Mouse (Mus musculus) midbrain, embryonic 13.5 days (tissue): ENCODE results near the gene Gm10961. TPM values are rescaled to one million over a fixed set of nuclear protein-coding genes. Genes with fewer than 3 reads are reported as not detected.

Experiments
- ATAC-seq: fragments of 200-750 bp; cut with Nextera tagmentation; 2 replicates; pipeline ENCODE4 v1.8.0; 2017; ENCODE audit warnings: mild to moderate bottlenecking, moderate TSS enrichment, moderate library complexity
- H3K27ac ChIP-seq: fragments of 300-500 bp; sonication (generic); 2 replicates; pipeline ENCODE4 v1.5.1; 2015; ENCODE audit warnings: inconsistent platforms, mild to moderate bottlenecking, moderate library complexity
- H3K27me3 ChIP-seq: fragments of 300-500 bp; sonication (generic); 2 replicates; pipeline ENCODE4 v1.6.1; 2015; ENCODE audit warnings: mild to moderate bottlenecking, inconsistent platforms
- H3K36me3 ChIP-seq: fragments of 300-500 bp; sonication (generic); 2 replicates; pipeline ENCODE4 v1.6.1; 2015; ENCODE audit warnings: mild to moderate bottlenecking, inconsistent platforms
- H3K4me1 ChIP-seq: fragments of 300-500 bp; sonication (generic); replicated peaks from 2 replicates; pipeline ENCODE4 v1.6.1; 2015; ENCODE audit warnings: inconsistent platforms
- H3K4me2 ChIP-seq: fragments of 300-500 bp; sonication (generic); replicated peaks from 2 replicates; pipeline ENCODE4 v1.6.1; 2015; ENCODE audit warnings: moderate library complexity, mild to moderate bottlenecking, inconsistent platforms
- H3K4me3 ChIP-seq: fragments of 300-500 bp; sonication (generic); replicated peaks from 2 replicates; pipeline ENCODE4 v1.5.1; 2015; ENCODE audit warnings: mild to moderate bottlenecking, inconsistent platforms
- H3K9ac ChIP-seq: fragments of 300-500 bp; sonication (generic); replicated peaks from 2 replicates; pipeline ENCODE4 v1.6.1; 2015; ENCODE audit warnings: mild to moderate bottlenecking, inconsistent platforms
- H3K9me3 ChIP-seq: fragments of 300-500 bp; sonication (generic); 2 replicates; pipeline ENCODE4 v1.6.1; 2016; ENCODE audit warnings: mild to moderate bottlenecking, inconsistent platforms
- WGBS: fragments of 180-500 bp; shearing (Covaris S2); methylation state at CpG from one replicate; pipeline ENCODE4 v1.1.7; 2015; 5-methylcytosine and 5-hydroxymethylcytosine counted together
- polyA plus RNA-seq: library from polyadenylated mRNA; unstranded; fragments of >200 nt; fragmentation: Nextera tagmentation; extraction: Ambion mirVana; gene quantifications from 2 replicates; pipeline ENCODE4 v1.2.1, GENCODE M21; 2015

Gm10961 gene
- not detected in 2 replicates for polyA plus RNA-seq

DNA sequence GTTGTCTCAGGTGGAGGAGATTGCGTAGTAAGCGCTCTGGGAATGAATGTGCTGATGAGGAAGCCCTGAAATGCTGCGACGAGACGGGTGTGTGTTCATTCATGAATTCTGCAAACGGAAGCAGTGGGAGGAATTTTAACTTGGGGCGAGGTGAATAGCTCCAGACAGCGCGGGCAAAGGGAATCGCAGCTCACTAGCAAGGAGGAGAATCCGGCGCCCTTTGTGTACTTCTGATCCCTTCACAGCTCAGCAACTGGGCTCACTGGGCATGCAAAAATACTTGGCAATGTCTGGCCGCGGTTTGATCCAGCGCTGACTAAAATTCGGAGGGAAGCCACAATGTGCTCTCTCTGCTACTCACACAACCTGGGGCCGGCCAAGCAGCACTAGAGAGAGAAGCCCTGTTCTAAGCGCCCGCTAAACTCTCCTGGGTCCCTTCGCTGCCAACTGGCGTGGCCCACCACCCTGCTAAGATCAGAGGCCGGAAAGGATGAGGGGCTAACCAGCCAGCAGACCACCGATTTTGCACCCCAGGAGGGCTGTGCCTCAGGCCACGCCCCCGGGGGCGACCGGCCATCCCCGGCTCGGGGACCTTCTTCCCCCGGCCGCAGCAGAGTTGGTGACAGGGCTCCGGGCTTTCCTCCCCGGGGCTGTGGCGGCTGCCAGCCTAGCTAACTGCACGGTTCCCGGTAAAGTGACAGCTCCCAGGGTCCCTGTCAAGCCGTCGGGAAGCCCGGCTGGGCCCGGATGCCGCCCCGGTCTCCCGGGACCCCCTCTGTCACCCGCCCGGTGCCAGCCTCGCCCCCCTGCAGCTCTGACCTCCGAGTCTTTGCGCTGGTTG is at the start of gene Gm10961:
Gene Gm10961, plus strand, starts transcription at position 641 of the 841 bp plus-strand sequence.
- ATAC-seq = peak; percentile 85
- H3K9me3 ChIP-seq = no peaks in the 10 kb centered on the region
- H3K36me3 ChIP-seq = peaks cover 30% of the 10 kb centered on the region
- H3K4me2 ChIP-seq = peak within 1 kb of the TSS; percentile 68
- peaks cover 24% of the 10 kb centered on the region for H3K4me1 ChIP-seq
- H3K4me3 ChIP-seq = peak within 1 kb of the TSS; percentile 97
- under 1% methylated on average over 48 of the region's 48 CpGs for WGBS
- H3K9ac ChIP-seq = peak within 1 kb of the TSS; percentile 100
- H3K27ac ChIP-seq = peak within 1 kb of the TSS; percentile 99
- no peaks in the 10 kb centered on the region for H3K27me3 ChIP-seq

DNA sequence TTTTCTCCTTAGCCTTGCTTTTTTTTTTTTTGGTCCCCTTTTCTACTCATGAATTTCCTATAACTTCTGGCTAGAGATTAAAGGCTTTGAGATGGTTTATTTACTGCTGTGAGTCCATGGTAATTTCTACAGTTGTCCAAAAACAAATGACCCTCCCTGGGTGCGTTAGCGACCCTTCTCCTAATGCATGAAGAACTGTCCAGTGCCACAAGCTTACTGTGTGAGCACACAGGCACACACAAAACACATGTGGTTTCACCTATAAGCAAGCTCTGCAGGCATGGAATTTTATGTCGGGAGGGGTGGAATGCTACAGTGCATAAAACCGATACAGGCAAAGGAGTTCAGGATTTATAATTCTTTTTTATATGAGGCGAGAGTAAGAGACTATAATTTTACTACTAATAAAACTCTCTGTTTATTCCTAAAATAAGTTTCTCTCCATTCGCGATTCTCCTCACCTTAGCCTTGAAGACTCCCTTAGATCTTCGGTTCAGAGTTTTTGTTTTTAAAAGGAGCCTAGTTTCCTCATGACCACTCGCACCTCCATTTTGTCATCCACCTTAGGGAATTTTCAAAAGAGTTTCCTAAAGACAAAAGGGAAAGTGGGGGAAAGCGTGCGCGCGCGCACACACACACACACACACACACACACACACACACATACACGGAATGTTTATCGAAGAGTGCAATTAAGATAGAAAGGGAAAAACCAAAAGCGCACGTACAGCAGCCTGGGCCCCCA is 48.8 kb upstream of the Gm10961 start:
- Histone ChIP-seq H3K9me3 (no peaks in the 10 kb centered on the region), H3K36me3 (no peaks in the 10 kb centered on the region), H3K4me1 (peaks cover 10% of the 10 kb centered on the region), H3K27me3 (peaks cover 97% of the 10 kb centered on the region), H3K4me2 (peak overlapping the region; percentile 54), H3K27ac (no peak overlapping the region), H3K4me3 (peak overlapping the region; percentile 30), H3K9ac (no peak overlapping the region)
- no peak for ATAC-seq
- WGBS = 2% methylated on average over 18 of the region's 18 CpGs

DNA sequence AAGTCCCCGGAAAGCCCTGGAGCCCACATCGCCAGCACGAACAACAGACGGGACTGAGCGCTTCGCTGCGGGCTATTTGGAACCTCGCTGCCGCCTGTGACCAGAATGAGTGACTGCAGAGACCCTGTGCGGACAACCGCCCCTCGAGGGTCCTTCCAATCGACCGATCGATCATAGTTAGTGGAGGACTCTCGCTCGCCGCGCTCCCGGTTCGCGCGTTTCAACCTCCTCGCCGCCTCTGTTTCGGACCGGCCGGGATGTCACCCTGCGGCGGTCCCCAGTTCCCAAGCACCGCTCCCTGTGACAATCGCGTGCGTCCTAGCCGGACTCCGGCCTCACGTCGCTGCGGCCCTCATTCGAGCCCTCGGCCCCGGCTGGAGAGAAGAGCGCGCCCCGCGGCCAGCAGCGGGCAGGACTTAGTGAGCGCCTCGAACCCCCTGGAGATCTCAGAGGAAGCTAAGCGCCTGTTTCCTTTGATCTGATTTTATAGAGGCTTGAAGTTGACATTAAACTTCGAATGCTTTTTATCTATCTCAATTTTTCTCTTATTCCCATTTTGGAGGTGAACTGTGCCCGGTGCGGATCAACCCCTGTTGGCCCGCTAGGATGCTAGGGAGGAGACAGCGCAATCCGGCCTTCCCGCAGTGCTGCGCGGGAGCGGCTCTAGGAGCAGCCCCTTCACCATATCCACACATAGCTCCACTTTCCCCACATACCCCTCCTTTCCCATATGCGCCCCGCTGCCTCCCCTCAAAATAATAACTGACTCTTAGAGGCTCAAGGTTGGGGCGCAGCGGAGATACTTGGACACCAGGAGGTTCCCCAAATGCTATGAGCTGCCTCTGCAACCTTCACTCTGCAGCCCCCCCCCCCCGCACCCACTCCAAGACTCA is 48.0 kb upstream of the Gm10961 start:
- Histone ChIP-seq H3K4me1 (peaks cover 10% of the 10 kb centered on the region), H3K9me3 (no peaks in the 10 kb centered on the region), H3K36me3 (no peaks in the 10 kb centered on the region), H3K4me3 (peak overlapping the region; percentile 30), H3K9ac (peak overlapping the region; percentile 44), H3K27me3 (peaks cover 97% of the 10 kb centered on the region), H3K4me2 (peak overlapping the region; percentile 54), H3K27ac (no peak overlapping the region)
- under 1% methylated on average over 65 of the region's 65 CpGs for WGBS
- no peak for ATAC-seq

DNA sequence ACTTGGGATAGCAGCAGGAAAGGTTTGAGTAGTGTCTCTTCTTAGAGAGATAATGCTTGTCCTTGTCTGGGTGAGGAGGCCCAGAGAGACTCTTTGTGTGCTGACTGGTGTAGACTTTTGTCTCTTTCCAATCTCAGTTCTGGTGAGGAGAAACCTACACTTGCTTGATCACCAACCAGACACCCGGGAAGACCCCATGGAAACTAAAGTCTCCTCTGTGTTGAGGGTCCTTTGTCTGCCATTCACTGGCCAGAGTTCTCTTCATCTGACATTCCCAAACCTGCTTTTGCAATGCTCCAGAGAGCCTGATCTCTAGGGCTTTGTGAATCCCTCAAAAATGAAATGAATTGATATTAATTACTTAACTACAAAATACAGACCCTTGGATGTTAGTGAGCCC is 47.2 kb upstream of the Gm10961 start:
- Histone ChIP-seq H3K36me3 (no peaks in the 10 kb centered on the region), H3K27ac (no peak overlapping the region), H3K4me1 (peaks cover 10% of the 10 kb centered on the region), H3K4me2 (no peak overlapping the region), H3K27me3 (peaks cover 96% of the 10 kb centered on the region), H3K9me3 (no peaks in the 10 kb centered on the region), H3K9ac (no peak overlapping the region), H3K4me3 (no peak overlapping the region)
- no peak for ATAC-seq
- 10% methylated on average over 1 of the region's 1 CpGs for WGBS

DNA sequence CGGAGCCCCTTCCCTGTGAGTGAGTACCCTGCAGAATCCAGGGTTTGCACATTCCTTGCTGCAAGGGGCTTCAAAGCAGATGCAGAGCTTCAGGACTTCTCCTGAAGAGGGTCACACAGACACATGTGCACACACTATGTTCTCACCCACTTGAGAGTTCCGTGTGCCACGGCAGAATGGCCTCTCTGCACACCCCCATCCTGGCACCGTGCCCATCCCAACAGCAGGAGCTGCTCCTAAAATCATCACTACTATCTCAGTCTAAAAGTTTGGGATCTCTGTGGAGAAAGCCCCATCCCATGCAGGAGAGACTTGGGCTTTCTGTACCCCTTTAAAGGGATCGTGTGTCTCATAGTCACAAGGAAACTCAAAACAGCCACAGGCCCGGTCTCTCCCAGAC is 44.6 kb upstream of the Gm10961 start:
- Histone ChIP-seq H3K4me3 (no peak overlapping the region), H3K9ac (no peak overlapping the region), H3K9me3 (no peaks in the 10 kb centered on the region), H3K27me3 (peaks cover 94% of the 10 kb centered on the region), H3K4me2 (no peak overlapping the region), H3K27ac (no peak overlapping the region), H3K4me1 (peaks cover 10% of the 10 kb centered on the region), H3K36me3 (no peaks in the 10 kb centered on the region)
- 79% methylated on average over 6 of the region's 6 CpGs for WGBS
- no peak for ATAC-seq

DNA sequence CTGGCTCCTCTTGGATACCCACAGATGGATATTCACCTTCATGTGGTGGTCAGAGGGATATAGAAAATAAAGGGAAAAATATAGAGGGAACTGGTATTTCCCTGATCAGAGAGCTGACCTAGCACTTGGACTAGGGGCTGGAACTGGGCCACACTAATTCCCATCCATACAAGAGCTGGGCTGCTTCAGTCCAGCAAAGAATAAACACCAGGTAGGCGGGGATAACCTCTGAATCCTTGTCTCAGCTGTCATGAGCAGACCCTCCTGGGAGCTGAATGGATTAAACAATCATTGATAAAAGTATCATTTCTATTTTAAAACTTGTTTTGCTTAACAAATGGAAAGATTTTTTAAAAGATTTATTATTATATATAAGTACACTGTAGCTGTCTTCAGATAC is 39.5 kb upstream of the Gm10961 start:
- H3K27me3 ChIP-seq = peaks cover 93% of the 10 kb centered on the region
- H3K4me1 ChIP-seq = peaks cover 20% of the 10 kb centered on the region
- no peak overlapping the region for H3K4me2 ChIP-seq
- H3K9me3 ChIP-seq = no peaks in the 10 kb centered on the region
- no peak overlapping the region for H3K4me3 ChIP-seq
- H3K36me3 ChIP-seq = no peaks in the 10 kb centered on the region
- no peak overlapping the region for H3K9ac ChIP-seq
- ATAC-seq = no peak
- H3K27ac ChIP-seq = no peak overlapping the region
- 58% methylated on average over 1 of the region's 1 CpGs for WGBS

DNA sequence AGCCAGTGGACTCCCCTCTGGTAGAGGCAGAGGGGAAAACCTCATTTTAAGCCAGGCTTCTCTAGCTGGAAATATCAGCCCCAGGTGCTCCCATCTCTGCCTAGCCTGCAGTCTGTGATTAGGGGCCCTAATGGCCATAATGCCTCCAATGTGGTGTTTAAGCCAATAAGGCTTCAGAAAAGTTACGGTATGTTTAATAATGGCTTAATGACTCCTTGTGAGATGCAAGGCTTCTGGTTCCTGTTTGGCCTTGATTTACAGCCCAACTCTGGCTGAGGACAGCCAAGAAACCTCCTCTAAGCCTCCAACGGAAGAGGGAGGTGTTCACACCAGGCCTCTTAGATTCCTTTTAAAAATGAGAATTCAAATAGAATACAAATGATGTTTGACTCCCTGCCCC is 37.5 kb upstream of the Gm10961 start:
- no peak overlapping the region for H3K27ac ChIP-seq
- H3K4me3 ChIP-seq = no peak overlapping the region
- H3K9me3 ChIP-seq = no peaks in the 10 kb centered on the region
- no peak overlapping the region for H3K9ac ChIP-seq
- 59% methylated on average over 2 of the region's 2 CpGs for WGBS
- peaks cover 22% of the 10 kb centered on the region for H3K4me1 ChIP-seq
- peaks cover 90% of the 10 kb centered on the region for H3K27me3 ChIP-seq
- ATAC-seq = no peak
- no peak overlapping the region for H3K4me2 ChIP-seq
- H3K36me3 ChIP-seq = no peaks in the 10 kb centered on the region

DNA sequence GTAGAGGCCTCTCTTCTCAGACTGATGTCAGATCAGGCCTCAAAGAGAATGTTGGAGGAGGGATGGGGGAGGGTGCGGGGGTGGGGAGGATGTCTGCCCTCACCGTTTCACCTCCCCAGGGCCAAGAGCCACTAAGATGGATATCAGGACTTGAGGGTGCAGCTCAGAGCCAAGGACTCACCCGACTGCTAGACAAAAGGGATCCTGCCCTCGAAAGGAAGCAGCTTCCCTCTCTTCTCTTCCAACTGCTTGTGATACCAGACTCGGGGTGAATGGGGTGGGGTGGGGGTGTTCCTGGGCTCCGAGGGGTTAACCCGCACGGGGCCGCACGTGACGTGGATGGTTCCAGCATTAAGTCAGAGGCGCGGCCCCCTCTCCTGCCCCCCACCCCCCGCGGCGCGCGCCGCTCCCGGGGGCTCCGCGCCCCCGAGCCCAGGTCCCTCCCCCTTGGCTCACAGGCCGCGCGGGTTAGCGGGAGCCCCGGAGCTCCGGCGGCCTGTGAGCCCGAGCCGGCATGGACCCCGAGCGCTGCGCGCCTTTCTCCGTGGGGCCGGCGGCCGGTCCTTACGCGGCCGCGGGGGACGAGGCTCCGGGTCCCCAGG is 36.4 kb upstream of the Gm10961 start, which contains the start of gene Alx3:
Gene Alx3, plus strand, starts transcription at position 370 of the 602 bp plus-strand sequence.
- H3K36me3 ChIP-seq = no peaks in the 10 kb centered on the region
- peak within 1 kb of the TSS; percentile 53 for H3K9ac ChIP-seq
- ATAC-seq = peak; percentile 19; the same call in 1 of the 2 replicates
- no peak within 1 kb of the TSS for H3K27ac ChIP-seq
- H3K4me3 ChIP-seq = peak within 1 kb of the TSS; percentile 38
- peaks cover 91% of the 10 kb centered on the region for H3K27me3 ChIP-seq
- 1% methylated on average over 18 of the region's 46 CpGs for WGBS
- H3K4me1 ChIP-seq = peaks cover 22% of the 10 kb centered on the region
- no peaks in the 10 kb centered on the region for H3K9me3 ChIP-seq
- H3K4me2 ChIP-seq = peak within 1 kb of the TSS; percentile 60

DNA sequence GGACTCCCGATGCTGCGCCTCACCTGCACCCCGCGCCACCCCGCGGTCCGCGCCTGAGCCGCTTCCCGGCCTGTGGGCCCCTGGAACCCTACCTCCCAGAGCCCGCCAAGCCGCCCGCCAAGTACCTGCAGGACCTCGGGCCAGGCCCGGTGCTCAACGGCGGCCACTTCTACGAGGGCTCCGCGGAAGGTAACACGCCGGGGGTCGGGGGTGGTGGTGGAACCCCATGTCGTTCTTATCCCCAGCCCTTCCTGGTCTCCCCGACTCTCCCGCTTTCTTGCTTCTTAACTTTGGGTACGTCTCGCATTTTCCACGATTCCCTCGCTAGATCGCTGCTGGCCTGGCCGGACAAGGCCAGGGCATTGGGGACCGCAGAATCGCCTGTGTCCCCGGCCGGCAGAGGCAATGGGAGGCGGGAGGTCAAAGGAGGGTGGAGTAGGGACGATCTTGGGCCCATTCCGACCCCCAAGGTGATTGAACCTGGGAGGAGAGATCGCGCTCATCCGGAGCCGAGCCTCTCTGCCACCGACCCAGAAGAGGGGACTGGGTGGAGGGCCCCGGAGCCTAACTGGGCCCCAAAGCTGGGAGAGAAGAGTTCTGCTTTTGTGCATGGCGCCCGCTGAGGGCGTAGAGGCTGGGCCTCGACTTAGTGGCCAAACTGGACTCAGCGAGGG is 35.7 kb upstream of the Gm10961 start:
- peak; percentile 38; the same call in 1 of the 2 replicates for ATAC-seq
- peak overlapping the region; percentile 53 for H3K9ac ChIP-seq
- H3K4me3 ChIP-seq = peak overlapping the region; percentile 38
- peaks cover 91% of the 10 kb centered on the region for H3K27me3 ChIP-seq
- H3K4me1 ChIP-seq = peaks cover 22% of the 10 kb centered on the region
- no peak overlapping the region for H3K27ac ChIP-seq
- no peaks in the 10 kb centered on the region for H3K9me3 ChIP-seq
- H3K4me2 ChIP-seq = peak overlapping the region; percentile 60
- WGBS = under 1% methylated on average over 50 of the region's 50 CpGs
- H3K36me3 ChIP-seq = no peaks in the 10 kb centered on the region

DNA sequence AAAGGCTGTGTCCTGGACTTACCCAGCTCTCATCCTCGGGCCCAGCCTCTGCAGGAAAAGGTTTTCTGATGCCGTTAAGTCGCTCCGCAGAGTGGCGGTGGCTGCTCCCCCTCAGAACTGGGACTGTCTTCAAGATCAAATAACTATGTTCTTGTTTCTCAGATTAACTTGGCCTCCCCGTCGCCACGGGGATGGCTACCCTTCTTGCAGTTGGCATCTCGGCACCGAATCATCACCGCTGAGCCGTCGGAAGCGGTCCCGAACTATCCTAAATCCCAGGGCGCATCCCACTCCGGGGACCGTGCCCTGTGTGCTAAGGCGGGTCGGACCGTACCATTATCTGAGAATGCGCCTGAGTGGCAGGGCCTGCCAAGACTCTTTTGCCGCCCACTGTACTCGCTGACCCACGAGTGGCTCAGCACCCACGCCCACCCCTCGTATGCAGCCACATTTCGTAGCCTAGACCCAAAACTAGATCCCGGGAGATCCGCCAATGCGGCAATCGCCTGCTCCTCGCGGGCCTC is 35.1 kb upstream of the Gm10961 start:
- Histone ChIP-seq H3K4me2 (peak overlapping the region; percentile 28), H3K36me3 (no peaks in the 10 kb centered on the region), H3K4me3 (peak overlapping the region; percentile 16), H3K27ac (no peak overlapping the region), H3K4me1 (peaks cover 22% of the 10 kb centered on the region), H3K9me3 (no peaks in the 10 kb centered on the region), H3K9ac (no peak overlapping the region), H3K27me3 (peaks cover 93% of the 10 kb centered on the region)
- WGBS = under 1% methylated on average over 34 of the region's 34 CpGs
- peak; percentile 32 for ATAC-seq
